Mouse (Mus musculus): ENCODE measurements around the gene Pde6d. TPM values are rescaled to one million over a fixed set of nuclear protein-coding genes. Genes with fewer than 3 reads are reported as not detected.

The Pde6d gene
- total and polyA plus RNA-seq, 2 experiments from 2014 or later = 39.1 to 112 TPM

DNA sequence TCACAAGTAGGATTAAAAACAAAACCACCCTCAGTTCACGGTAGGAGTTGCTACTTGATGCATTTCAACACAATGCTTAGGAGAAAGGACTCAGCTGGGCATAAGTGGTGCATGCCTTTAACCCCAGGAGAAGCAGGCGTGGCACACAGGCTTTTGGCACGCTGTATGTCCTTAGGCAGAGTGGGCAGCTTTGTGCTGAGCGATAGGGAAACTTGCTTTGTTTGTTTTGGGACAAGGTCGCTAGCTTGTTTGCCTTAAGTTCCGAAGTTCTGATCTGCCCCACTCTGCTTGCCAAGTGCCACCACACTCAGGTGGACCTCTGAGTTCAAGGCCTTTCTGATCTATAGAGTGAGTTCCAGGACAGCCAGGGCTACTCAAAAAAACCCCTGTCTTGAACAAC is 12.9 kb upstream of the Pde6d start:
- H3K4me2 ChIP-seq (ENCODE audit: low read depth, low read length) = no peak overlapping the region
- no peak for DNase-seq (ENCODE audit: low spot score)
- no peaks in the 10 kb centered on the region for H3K9me3 ChIP-seq (ENCODE audit: low read length)
- no peak overlapping the region for H3K4me3 ChIP-seq (ENCODE audit: low read length)
- H3K4me1 ChIP-seq (ENCODE audit: insufficient read depth, low read length) = no peaks in the 10 kb centered on the region
- no peak for TF ChIP-seq CTCF (IDR thresholded peaks at IDR 0.05; ENCODE audit: low read depth)
- no peaks in the 10 kb centered on the region for H3K27me3 ChIP-seq (ENCODE audit: insufficient read depth, low read length)
- WGBS = 87% methylated on average over 6 of the region's 6 CpGs
- H3K36me3 ChIP-seq (ENCODE audit: insufficient read depth, low read length) = peaks cover 34% of the 10 kb centered on the region
- no peak overlapping the region for H3K9ac ChIP-seq (replicated peaks; ENCODE audit: low read length)
- no peak overlapping the region for H3K27ac ChIP-seq
- no peak for ATAC-seq

DNA sequence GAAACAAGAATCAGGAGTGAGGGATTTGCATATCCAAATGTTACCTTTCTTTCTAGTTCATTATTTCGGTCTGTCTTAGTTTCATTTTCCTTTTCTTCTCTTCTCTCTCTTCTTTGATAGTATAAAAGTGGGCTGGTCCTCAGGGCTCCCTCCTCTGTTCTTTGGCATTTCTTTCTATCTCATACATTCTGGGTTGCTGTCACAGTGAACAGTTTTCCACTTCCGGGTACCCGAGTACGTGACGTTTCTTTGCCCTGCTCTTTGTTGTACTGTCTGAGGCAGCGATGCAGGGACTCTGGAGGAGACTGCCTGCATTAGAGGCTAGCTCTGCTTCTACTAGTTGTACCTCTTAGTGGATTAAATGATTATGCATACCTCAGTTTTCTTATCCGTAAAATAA is 12.1 kb upstream of the Pde6d start:
- ATAC-seq (no peak), DNase-seq (ENCODE audit: low spot score) (no peak)
- H3K4me2 ChIP-seq (ENCODE audit: low read depth, low read length) = no peak overlapping the region
- no peaks in the 10 kb centered on the region for H3K27me3 ChIP-seq (ENCODE audit: insufficient read depth, low read length)
- no peak for TF ChIP-seq CTCF (IDR thresholded peaks at IDR 0.05; ENCODE audit: low read depth)
- 92% methylated on average over 7 of the region's 7 CpGs for WGBS
- no peaks in the 10 kb centered on the region for H3K4me1 ChIP-seq (ENCODE audit: insufficient read depth, low read length)
- peaks cover 36% of the 10 kb centered on the region for H3K36me3 ChIP-seq (ENCODE audit: insufficient read depth, low read length)
- no peak overlapping the region for H3K4me3 ChIP-seq (ENCODE audit: low read length)
- H3K9me3 ChIP-seq (ENCODE audit: low read length) = no peaks in the 10 kb centered on the region
- no peak overlapping the region for H3K27ac ChIP-seq
- no peak overlapping the region for H3K9ac ChIP-seq (replicated peaks; ENCODE audit: low read length)

DNA sequence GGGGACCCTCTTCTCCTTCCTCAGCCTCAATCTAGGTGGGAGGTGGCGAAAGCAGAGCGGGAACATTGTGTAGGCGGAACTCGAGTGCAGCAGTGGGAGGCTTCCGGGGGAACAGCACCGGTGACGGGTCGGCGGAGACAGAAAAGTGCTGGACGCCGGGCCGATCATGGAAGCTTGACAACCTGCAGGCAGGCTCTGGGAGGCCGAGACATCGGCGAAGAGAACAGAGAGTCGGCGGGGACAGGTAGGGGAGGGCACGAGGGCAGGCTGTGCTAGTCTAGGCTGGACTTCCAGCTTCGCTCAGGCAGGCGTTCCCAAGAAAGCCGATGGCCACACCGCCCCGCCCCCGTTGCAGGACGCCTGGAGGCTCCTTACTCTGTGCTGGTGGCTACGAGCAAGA is 4.6 kb upstream of the Pde6d start:
- peak overlapping the region; percentile 94 for H3K4me3 ChIP-seq (ENCODE audit: low read length)
- H3K9ac ChIP-seq (replicated peaks; ENCODE audit: low read length) = peak overlapping the region; percentile 79
- peaks cover 12% of the 10 kb centered on the region; the same call in 1 of the 2 replicates for H3K4me1 ChIP-seq (ENCODE audit: insufficient read depth, low read length)
- ATAC-seq (peak; percentile 55), DNase-seq (ENCODE audit: low spot score) (peak; percentile 91)
- peak overlapping the region; percentile 58; the same call in 1 of the 2 replicates for H3K27ac ChIP-seq
- under 1% methylated on average over 26 of the region's 26 CpGs for WGBS
- no peaks in the 10 kb centered on the region for H3K27me3 ChIP-seq (ENCODE audit: insufficient read depth, low read length)
- peak overlapping the region; percentile 87 for H3K4me2 ChIP-seq (ENCODE audit: low read depth, low read length)
- no peaks in the 10 kb centered on the region for H3K9me3 ChIP-seq (ENCODE audit: low read length)
- H3K36me3 ChIP-seq (ENCODE audit: insufficient read depth, low read length) = peaks cover 13% of the 10 kb centered on the region; the same call in 1 of the 2 replicates
- TF ChIP-seq CTCF (IDR thresholded peaks at IDR 0.05; ENCODE audit: low read depth) = no peak; the same call in 1 of the 2 replicates

DNA sequence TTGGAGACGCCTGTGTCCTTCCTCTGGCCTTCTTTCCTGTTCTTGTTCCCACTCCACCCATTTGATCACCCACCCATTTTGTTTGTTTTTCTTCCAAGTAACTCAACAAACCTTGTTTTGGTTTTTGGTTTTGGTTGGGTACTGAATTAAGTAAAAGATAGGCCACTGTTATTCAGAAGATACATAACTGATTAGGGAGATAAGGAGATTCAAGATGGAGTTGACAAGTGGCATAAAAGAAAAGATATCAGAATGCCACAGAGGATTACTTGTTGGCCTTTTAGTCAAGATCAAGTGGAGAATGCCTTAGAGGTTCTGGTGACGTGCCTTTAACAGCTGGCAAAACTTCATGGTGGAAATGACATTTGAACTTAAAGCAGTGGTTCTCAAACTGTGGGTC is 1.3 kb upstream of the Pde6d start:
- H3K27ac ChIP-seq = no peak overlapping the region
- H3K9me3 ChIP-seq (ENCODE audit: low read length) = no peaks in the 10 kb centered on the region
- peaks cover 12% of the 10 kb centered on the region; the same call in 1 of the 2 replicates for H3K4me1 ChIP-seq (ENCODE audit: insufficient read depth, low read length)
- no peaks in the 10 kb centered on the region for H3K27me3 ChIP-seq (ENCODE audit: insufficient read depth, low read length)
- ATAC-seq (no peak), DNase-seq (ENCODE audit: low spot score) (no peak)
- TF ChIP-seq CTCF (IDR thresholded peaks at IDR 0.05; ENCODE audit: low read depth) = no peak
- H3K4me3 ChIP-seq (ENCODE audit: low read length) = no peak overlapping the region
- H3K9ac ChIP-seq (replicated peaks; ENCODE audit: low read length) = no peak overlapping the region
- no peaks in the 10 kb centered on the region for H3K36me3 ChIP-seq (ENCODE audit: insufficient read depth, low read length)
- 72% methylated on average over 2 of the region's 2 CpGs for WGBS
- no peak overlapping the region for H3K4me2 ChIP-seq (ENCODE audit: low read depth, low read length)

DNA sequence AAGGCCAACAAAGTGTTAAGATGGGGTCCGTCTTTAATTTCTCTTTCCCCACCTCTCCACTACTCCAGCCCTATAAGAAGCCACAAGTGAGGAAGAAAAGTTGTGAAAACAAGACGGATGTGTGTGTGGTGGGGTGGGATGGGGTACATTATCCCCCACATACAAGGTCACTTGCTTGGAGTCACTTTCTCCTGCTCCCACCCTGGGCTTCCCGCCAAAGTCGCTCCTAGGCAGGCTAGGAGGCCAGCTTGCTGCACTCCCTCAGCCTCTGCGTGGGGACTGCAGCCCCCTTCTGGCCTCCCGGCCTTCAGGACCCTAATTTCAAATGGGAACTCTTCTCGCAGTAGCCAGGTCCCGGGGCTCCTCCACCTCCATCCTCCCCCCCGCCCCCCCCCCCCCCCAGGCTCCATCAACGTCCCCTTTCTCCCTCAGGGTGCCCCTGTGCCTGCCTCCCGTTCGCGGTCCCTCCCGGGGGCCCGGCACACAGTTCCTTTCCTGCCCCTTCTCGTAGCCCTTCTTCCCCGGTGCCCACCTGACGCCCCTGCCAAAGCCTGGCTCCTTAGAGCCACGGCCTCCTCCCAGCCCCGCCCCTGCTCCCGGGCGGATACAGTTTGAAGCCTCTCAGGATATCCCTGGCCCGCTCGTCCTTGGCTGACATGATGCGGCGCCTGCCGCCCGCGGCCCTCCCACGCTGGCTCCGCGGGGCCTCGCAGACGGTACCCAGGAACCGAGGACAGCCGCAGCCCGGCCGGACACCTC is 558 bp downstream of the Pde6d start:
- H3K36me3 ChIP-seq (ENCODE audit: insufficient read depth, low read length) = no peaks in the 10 kb centered on the region
- peak; percentile 39 for DNase-seq (ENCODE audit: low spot score)
- H3K9ac ChIP-seq (replicated peaks; ENCODE audit: low read length) = peak overlapping the region; percentile 92
- WGBS = 2% methylated on average over 33 of the region's 38 CpGs
- TF ChIP-seq CTCF (IDR thresholded peaks at IDR 0.05; ENCODE audit: low read depth) = no peak
- ATAC-seq = peak; percentile 74
- 0 out of 2 replicates have a peak, but pooled peaks cover 4% of the 10 kb centered on the region for H3K4me1 ChIP-seq (ENCODE audit: insufficient read depth, low read length)
- peak overlapping the region; percentile 78 for H3K27ac ChIP-seq
- H3K27me3 ChIP-seq (ENCODE audit: insufficient read depth, low read length) = no peaks in the 10 kb centered on the region
- H3K4me3 ChIP-seq (ENCODE audit: low read length) = peak overlapping the region; percentile 94
- H3K4me2 ChIP-seq (ENCODE audit: low read depth, low read length) = peak overlapping the region; percentile 86
- no peaks in the 10 kb centered on the region for H3K9me3 ChIP-seq (ENCODE audit: low read length)

DNA sequence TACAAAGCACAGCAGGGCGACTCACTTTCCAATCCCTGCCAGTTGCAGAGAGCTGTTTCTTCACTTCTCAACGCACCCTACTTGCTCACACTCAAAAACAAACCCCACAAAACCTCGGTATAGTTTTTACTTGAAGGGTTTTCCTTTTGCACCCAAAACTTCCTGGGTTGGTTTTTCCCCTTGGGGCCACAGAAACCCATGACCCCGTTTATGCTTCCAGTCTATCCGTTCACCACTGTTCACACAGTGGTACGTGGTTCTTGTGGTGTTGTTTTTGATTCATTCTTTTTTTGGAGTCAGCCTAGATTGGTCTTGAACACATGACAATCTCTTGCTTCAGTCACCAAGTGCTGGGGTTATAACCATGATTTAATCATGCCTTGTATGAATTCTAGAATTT is 2.0 kb downstream of the Pde6d start:
- no peak overlapping the region for H3K4me3 ChIP-seq (ENCODE audit: low read length)
- no peak overlapping the region for H3K9ac ChIP-seq (replicated peaks; ENCODE audit: low read length)
- no peak for DNase-seq (ENCODE audit: low spot score)
- 81% methylated on average over 6 of the region's 6 CpGs for WGBS
- no peak for ATAC-seq
- no peaks in the 10 kb centered on the region for H3K36me3 ChIP-seq (ENCODE audit: insufficient read depth, low read length)
- no peak overlapping the region for H3K4me2 ChIP-seq (ENCODE audit: low read depth, low read length)
- no peaks in the 10 kb centered on the region for H3K9me3 ChIP-seq (ENCODE audit: low read length)
- no peaks in the 10 kb centered on the region for H3K27me3 ChIP-seq (ENCODE audit: insufficient read depth, low read length)
- no peaks in the 10 kb centered on the region for H3K4me1 ChIP-seq (ENCODE audit: insufficient read depth, low read length)
- H3K27ac ChIP-seq = no peak overlapping the region
- TF ChIP-seq CTCF (IDR thresholded peaks at IDR 0.05; ENCODE audit: low read depth) = no peak

DNA sequence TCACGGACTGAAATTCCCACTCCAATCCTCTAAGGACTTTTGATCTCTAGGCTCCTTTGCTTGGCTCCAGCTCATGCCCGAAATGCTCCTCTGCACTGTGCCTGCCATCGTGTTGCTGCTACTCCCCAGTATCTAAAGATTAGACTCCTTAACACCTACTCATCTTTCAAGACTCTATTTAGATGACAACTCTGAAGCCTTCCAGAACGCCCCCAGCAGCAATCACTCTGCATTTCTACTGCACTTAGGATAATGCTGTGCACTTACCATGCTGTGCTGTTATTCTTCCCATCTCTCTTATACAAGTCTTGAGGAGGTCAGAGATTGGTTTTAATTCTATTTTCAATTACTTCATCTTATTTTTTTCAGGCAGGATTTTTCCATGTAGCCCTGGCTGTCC is 10.5 kb downstream of the Pde6d start:
- WGBS = 86% methylated on average over 4 of the region's 4 CpGs
- no peaks in the 10 kb centered on the region for H3K27me3 ChIP-seq (ENCODE audit: insufficient read depth, low read length)

More for the DNA sequence above, 10.5 kb downstream of the Pde6d start:
- TF ChIP-seq CTCF (IDR thresholded peaks at IDR 0.05; ENCODE audit: low read depth) = no peak
- ATAC-seq (no peak), DNase-seq (ENCODE audit: low spot score) (no peak)
- Histone ChIP-seq H3K36me3 (ENCODE audit: insufficient read depth, low read length) (peaks cover 9% of the 10 kb centered on the region; the same call in 1 of the 2 replicates), H3K4me1 (ENCODE audit: insufficient read depth, low read length) (no peaks in the 10 kb centered on the region), H3K27ac (no peak overlapping the region), H3K9ac (replicated peaks; ENCODE audit: low read length) (no peak overlapping the region), H3K9me3 (ENCODE audit: low read length) (no peaks in the 10 kb centered on the region), H3K4me2 (ENCODE audit: low read depth, low read length) (no peak overlapping the region), H3K4me3 (ENCODE audit: low read length) (no peak overlapping the region)

All from hindbrain, postnatal 0 days (tissue).